Mouse (Mus musculus) cerebellum, adult 9-11 months (tissue): ENCODE results near the gene Prune2.
A peak's percentile ranks its signal among the peaks of the same experiment; 100 is the strongest.

Experiments used
- DNase-seq: peaks from one replicate; pipeline ENCODE4 v3.0.0; 2022

Gene Prune2

GRCm38 (mm10) chr19:17006220-17006907 lies 50.4 kb downstream of the Prune2 start:
- DNase-seq = no peak

GRCm38 (mm10) chr19:17011261-17011995 lies 55.5 kb downstream of the Prune2 start:
- DNase-seq = peak; percentile 13

DNA sequence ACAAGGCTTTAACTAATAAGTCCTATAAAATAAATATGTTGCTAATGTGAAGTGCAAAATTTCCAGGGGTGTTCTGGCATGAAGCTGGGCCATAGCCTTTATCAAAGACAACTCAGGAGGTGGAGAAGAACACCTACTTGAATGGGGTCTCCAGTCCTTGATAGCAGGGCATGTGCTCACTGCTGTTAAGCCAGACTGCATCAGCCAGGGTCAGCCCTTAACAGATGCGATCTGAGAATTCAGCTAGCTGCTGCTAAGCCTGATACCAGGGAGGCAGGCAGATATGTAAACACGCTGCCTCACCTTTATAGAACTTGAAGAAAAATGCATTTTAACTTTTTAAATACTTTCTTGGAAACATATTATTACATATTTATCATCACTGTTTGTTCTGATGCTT lies 57.2 kb downstream of the Prune2 start:
- no peak for DNase-seq

- no peak for DNase-seq
Observed at GRCm38 (mm10) chr19:17014337-17015124, 58.6 kb downstream of the Prune2 start.

GRCm38 (mm10) chr19:17024748-17025147 lies 68.8 kb downstream of the Prune2 start:
- no peak for DNase-seq

GRCm38 (mm10) chr19:17030276-17030675 lies 74.4 kb downstream of the Prune2 start:
- no peak for DNase-seq

GRCm38 (mm10) chr19:17032314-17032713 lies 76.4 kb downstream of the Prune2 start:
- DNase-seq = no peak

DNA sequence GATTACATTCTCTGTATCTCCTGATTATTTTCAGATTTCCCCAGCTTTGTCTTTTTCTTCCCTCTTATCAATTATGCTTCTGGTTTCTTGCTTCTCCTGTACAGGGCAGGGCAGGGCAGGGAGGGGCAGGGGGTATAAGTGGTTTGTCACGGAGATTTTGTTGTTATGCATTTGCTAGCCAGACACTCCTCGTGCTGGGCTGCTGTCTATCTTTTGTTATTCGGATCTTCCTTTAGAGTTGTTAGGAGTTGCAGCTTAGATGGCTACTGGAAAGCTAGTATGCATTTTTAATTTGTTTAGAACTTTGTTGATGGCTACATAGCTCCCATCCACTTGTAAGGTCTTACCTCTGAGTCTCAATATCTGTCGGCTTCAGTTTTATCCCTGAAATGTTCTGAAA lies 91.0 kb downstream of the Prune2 start:
- no peak for DNase-seq

DNA sequence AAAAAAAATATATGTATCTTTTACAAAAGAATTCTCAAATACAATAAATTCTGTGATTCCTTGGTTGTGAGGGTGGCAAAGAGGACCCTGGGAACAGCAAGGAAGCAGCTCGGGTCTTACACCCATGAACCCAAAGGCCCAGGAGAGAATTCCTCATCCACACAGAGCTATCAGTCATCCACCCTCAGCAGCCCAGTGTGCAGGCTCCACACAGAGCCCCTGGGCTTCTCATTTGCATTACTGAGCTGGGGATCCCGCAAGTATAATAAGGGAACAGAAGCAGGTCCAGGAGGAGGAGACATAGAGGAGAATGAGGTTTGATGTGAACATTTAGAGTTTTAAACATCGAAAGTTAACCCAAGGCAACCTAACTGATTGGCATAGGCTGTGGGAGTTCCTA lies 100.0 kb downstream of the Prune2 start:
- DNase-seq = no peak

- DNase-seq = no peak
Observed at GRCm38 (mm10) chr19:17060106-17060505, 104.2 kb downstream of the Prune2 start.

DNA sequence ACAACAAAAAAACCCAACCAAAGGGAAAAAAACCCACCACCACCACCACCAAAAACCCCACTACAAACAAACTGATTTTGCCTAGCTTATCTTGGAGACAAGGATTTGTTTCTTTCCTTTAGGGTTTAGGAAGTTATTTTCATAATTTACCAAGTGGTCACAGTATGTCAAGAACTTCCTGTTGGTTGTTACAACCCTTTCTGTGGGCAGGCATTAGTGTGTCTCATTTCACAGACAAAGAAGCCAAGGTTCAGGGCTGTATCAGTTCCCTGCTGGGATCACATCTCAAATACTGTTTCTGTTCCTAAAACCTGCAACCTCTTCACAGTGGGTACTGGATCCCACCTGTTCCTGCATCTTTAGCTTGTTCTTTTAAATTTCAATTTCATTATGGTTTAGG lies 108.5 kb downstream of the Prune2 start:
- no peak for DNase-seq

DNA sequence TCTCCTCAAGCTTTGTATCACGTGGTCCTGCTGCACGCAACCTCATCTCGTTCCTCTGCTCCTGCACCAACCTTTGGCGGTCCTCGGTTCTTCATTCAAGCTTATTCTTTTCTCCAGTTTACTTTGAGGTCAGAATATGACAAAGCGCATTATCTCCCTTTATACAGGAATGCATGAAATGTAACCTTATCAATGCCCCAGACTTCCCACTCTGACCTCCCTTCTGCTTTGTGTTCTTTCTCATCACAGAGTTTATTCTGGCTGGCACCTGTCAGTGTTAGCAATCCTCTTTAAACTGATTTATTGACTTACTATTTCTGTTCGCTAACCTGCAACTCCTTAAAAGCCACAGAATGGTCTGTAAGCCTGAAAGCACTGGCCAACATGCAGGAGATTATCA lies 113.1 kb downstream of the Prune2 start:
- no peak for DNase-seq

DNA sequence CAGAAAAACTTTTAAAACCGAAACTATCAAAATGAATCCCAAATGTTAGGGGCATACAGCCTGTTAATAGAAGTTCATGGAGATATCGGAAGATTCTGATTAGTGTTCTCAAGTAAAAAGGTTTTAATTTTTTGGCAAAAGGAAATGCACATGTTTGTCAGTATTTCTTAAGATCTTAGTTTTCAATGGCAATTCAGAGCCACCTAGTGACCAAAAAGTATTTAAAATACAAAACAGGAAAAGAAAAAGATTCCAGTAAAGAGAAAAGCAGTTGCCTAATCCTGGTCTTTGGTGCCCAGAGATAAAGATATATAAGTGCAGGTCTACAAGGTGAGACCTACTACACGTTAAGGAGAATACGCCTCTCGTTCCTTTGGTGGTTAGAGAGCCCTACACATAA lies 115.3 kb downstream of the Prune2 start:
- DNase-seq = no peak

GRCm38 (mm10) chr19:17072245-17072644 lies 116.3 kb downstream of the Prune2 start:
- DNase-seq = no peak

- no peak for DNase-seq
Observed at GRCm38 (mm10) chr19:17078643-17079316, 122.9 kb downstream of the Prune2 start.

- no peak for DNase-seq
Observed at GRCm38 (mm10) chr19:17081382-17081781, 125.5 kb downstream of the Prune2 start.

GRCm38 (mm10) chr19:17094067-17094466 lies 138.1 kb downstream of the Prune2 start:
- no peak for DNase-seq

- no peak for DNase-seq
Observed at GRCm38 (mm10) chr19:17096338-17096737, 140.4 kb downstream of the Prune2 start.

GRCm38 (mm10) chr19:17097210-17097609 lies 141.3 kb downstream of the Prune2 start:
- no peak for DNase-seq

DNA sequence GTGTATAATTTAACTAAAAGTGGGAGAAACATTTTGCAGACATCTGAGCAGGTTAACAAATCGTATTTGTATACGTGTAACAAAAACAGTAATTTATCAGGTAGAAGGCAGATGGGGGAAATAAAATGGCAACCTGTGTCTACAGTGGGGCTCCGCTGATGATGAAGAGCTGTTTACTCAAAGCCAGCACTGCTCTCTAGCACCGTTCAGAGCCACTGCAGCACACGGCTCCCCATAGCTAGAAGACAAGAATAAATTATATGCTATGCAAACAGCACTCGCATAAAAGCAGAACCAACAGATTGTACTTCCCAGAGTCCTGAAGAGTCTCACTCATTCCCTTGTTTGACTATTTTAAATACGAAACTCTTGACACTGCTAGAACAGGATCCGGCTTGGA lies 152.9 kb downstream of the Prune2 start:
- DNase-seq = no peak

GRCm38 (mm10) chr19:17124034-17124735 lies 168.3 kb downstream of the Prune2 start:
- DNase-seq = peak; percentile 62

DNA sequence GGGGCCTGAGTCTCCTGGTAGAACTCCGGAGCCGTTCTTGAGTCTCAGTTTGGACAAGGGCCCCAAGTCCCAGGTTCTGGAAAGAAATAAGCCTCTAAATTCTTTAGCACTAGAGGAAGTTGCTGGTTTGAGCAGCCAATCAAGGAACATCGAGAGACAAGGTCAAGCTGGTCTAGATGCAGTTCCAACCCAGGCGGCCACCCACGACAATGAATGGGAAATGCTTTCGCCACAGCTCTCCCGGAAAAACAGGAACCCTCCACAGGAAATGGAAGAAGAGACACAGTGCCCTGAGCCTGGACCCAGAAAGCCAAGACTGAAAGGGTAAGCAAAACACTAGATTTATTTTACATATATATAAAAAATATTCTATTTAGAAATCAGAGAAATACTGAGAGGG lies 169.5 kb downstream of the Prune2 start:
- DNase-seq = no peak

GRCm38 (mm10) chr19:17130544-17130943 lies 174.6 kb downstream of the Prune2 start:
- DNase-seq = no peak
